Mouse (Mus musculus) lung, postnatal 0 days (tissue): Measurements from ENCODE around the gene Myh1.

ENCODE experiments used
- CTCF ChIP-seq: IDR thresholded peaks from 2 replicates; pipeline ENCODE4 v1.5.1; 2016; ENCODE audit warnings: antibody characterized with exemption, mild to moderate bottlenecking
- EP300 ChIP-seq: IDR thresholded peaks from 2 replicates; pipeline ENCODE4 v1.6.1; 2016; ENCODE audit warnings: antibody characterized with exemption, mild to moderate bottlenecking, control low read depth

DNA sequence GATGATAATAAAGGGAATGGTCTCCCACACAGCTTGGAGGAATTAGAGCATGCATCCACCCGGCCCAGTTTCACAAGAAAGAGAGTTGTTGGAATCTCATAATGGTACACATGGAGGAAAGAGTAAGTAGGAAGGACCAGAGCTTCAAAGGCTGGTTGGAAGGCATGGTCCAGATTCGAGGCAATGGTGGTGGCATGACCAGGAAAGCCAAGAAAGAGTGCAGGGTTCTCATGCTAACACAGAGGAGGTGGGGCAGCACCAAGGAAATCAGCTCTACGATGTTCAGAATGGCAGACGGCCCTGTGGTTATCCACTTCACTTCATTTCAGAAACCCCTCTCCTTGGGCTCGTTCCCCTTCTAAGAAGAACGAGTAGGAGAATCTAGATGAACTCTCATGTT, 61.1 kb downstream of the Myh1 start:
- TF ChIP-seq CTCF: no peak
- no peak for TF ChIP-seq EP300
